Mouse (Mus musculus) erythroblast, embryonic 14.5 days (primary cell): ENCODE results near the gene Gon7.

ENCODE experiments used
- GATA1 ChIP-seq: IDR thresholded peaks from 2 replicates; pipeline ENCODE4 v1.6.1; 2012; ENCODE audit warnings: low read length, inconsistent platforms, mixed read lengths
- TAL1 ChIP-seq: IDR thresholded peaks from 3 replicates; pipeline ENCODE4 v1.6.1; 2012; ENCODE audit warnings: low read length, inconsistent platforms, mixed read lengths

GRCm38 (mm10) chr12:102758403-102758756 is 777 bp upstream of the Gon7 start, which contains the start of gene Gm20604:
- TF ChIP-seq TAL1 (no peak), GATA1 (no peak)
